14 mouse cellular contexts compared by ENCODE assay signal in genomic region chr4:107717718-107718313, GRCm38 (mm10). TPM values are rescaled to one million over a fixed set of nuclear protein-coding genes. Genes with fewer than 3 reads are reported as not detected.
DNase-seq lines count a peak whose midpoint lies in the region; ATAC-seq lines count a peak whose summit lies in the region.
"Had no signal": no experiment of that assay in that cellular context is flagged by ENCODE, and none has a peak within 500 bp of the region (broad histone marks: within the 10 kb centered on the region; RNA-seq: fewer than 3 reads in every experiment).

No protein-coding gene starts in this region.

- no peak for ATAC-seq in neural tube, embryonic 13.5 days (ENCODE audit: low read depth)
- peak; percentile 68 for ATAC-seq in forebrain, embryonic 15.5 days (replicated peaks)
- ATAC-seq in erythroblast, adult 5-6 weeks (replicated peaks; ENCODE audit: low FRiP score, poor library complexity, severe bottlenecking), result no peak

- 50% methylated on average over 8 of the region's 8 CpGs for WGBS in neural tube, embryonic 13.5 days
- WGBS in forebrain, embryonic 15.5 days, result 21% methylated on average over 8 of the region's 8 CpGs
- 75% methylated on average over 8 of the region's 8 CpGs for WGBS in embryonic facial prominence, embryonic 10.5 days

- H3K27ac ChIP-seq in neural tube, embryonic 13.5 days (replicated peaks), result peak overlapping the region; percentile 57
- peak overlapping the region; percentile 70 for H3K27ac ChIP-seq in forebrain, embryonic 15.5 days (replicated peaks)
- no peak overlapping the region for H3K27ac ChIP-seq in embryonic facial prominence, embryonic 10.5 days (replicated peaks)
- H3K27ac ChIP-seq: limb, embryonic 15.5 days had no signal

- H3K4me2 ChIP-seq in neural tube, embryonic 13.5 days, result no peak overlapping the region
- peak overlapping the region; percentile 16; the same call in 1 of the 2 replicates for H3K4me2 ChIP-seq in forebrain, embryonic 15.5 days (replicated peaks)
- H3K4me2 ChIP-seq: limb, embryonic 15.5 days had no signal

- no peak overlapping the region for H3K4me3 ChIP-seq in neural tube, embryonic 13.5 days
- H3K4me3 ChIP-seq in forebrain, embryonic 15.5 days, result no peak overlapping the region
- H3K4me3 ChIP-seq in embryonic facial prominence, embryonic 10.5 days, result no peak overlapping the region
- H3K4me3 ChIP-seq: limb, embryonic 15.5 days had no signal

- no peaks in the 10 kb centered on the region for H3K9me3 ChIP-seq in neural tube, embryonic 13.5 days
- no peaks in the 10 kb centered on the region for H3K9me3 ChIP-seq in forebrain, embryonic 15.5 days
- no peaks in the 10 kb centered on the region for H3K9me3 ChIP-seq in embryonic facial prominence, embryonic 10.5 days
- H3K9me3 ChIP-seq: limb, embryonic 15.5 days had no signal

- no peaks in the 10 kb centered on the region for H3K36me3 ChIP-seq in neural tube, embryonic 13.5 days
- no peaks in the 10 kb centered on the region for H3K36me3 ChIP-seq in forebrain, embryonic 15.5 days
- no peaks in the 10 kb centered on the region for H3K36me3 ChIP-seq in embryonic facial prominence, embryonic 10.5 days (replicated peaks)
- H3K36me3 ChIP-seq: limb, embryonic 15.5 days had no signal

- no peaks in the 10 kb centered on the region for H3K27me3 ChIP-seq in neural tube, embryonic 13.5 days
- H3K27me3 ChIP-seq in forebrain, embryonic 15.5 days, result no peaks in the 10 kb centered on the region
- no peaks in the 10 kb centered on the region for H3K27me3 ChIP-seq in embryonic facial prominence, embryonic 10.5 days (replicated peaks; ENCODE audit: low read depth, poor library complexity, severe bottlenecking)
- H3K27me3 ChIP-seq: limb, embryonic 15.5 days had no signal

- no peak overlapping the region for H3K9ac ChIP-seq in neural tube, embryonic 13.5 days
- no peak overlapping the region for H3K9ac ChIP-seq in forebrain, embryonic 15.5 days (replicated peaks)
- H3K9ac ChIP-seq: limb, embryonic 15.5 days had no signal

- no peak for DNase-seq in neural tube, embryonic 10.5 days (ENCODE audit: extremely low spot score, low spot score)
- peak; percentile 41 to 81 for DNase-seq in layer of hippocampus, postnatal 14 days (ENCODE audit: low spot score in 2 of 2)
- DNase-seq in right cerebral cortex, postnatal 25 days, result peak; percentile 42
- no peak for DNase-seq in embryonic facial prominence, embryonic 10.5 days (ENCODE audit: low spot score)
- DNase-seq in embryo, embryonic 10 days (ENCODE audit: low spot score), result no peak
- DNase-seq: gastrocnemius, postnatal 25 days; heart, postnatal 14 days; kidney, postnatal 10 days; lung, postnatal 10 days had no signal

- peaks cover 24% of the 10 kb centered on the region for H3K4me1 ChIP-seq in neural tube, embryonic 13.5 days (replicated peaks)
- H3K4me1 ChIP-seq in forebrain, embryonic 15.5 days, result peaks cover 27% of the 10 kb centered on the region
- H3K4me1 ChIP-seq in embryonic facial prominence, embryonic 10.5 days, result peaks cover 8% of the 10 kb centered on the region
- H3K4me1 ChIP-seq: limb, embryonic 15.5 days had no signal

RNA-seq across cellular contexts. Expression of gene Dmrtb1, which starts 33.8 kb away (rescaled TPM):
- polyA plus RNA-seq in neural tube, embryonic 13.5 days (2015; fragmentation: Nextera tagmentation; extraction: Ambion mirVana), result 14.5 TPM in 2 replicates
- 18.7 and 20.4 TPM in 2 replicates for polyA plus RNA-seq in forebrain, embryonic 15.5 days (2015; fragmentation: Nextera tagmentation; extraction: Ambion mirVana)
- 1 to 10 TPM; 1.6 to 3.0 TPM for total RNA-seq in layer of hippocampus, postnatal 14 days (2021)
- polyA plus RNA-seq in embryonic facial prominence, embryonic 10.5 days (2016; fragmentation: Nextera tagmentation; extraction: Ambion mirVana), result 2.3 and 3.1 TPM in 2 replicates
- total RNA-seq in erythroblast, adult 5-6 weeks (2015; ENCODE audit: low replicate concordance), result not detected in 2 replicates
- total RNA-seq in erythroblast, adult 5-6 weeks (2017; ENCODE audit: low replicate concordance), result not detected in 2 replicates
- total RNA-seq: gastrocnemius, postnatal 25 days; heart, postnatal 14 days had no signal
- polyA plus RNA-seq: small intestine, adult 2 months had no signal

Comparison
In these comparisons a context has a peak if more than half of its experiments do, and no peak if none do; other contexts are left out.
1. DNase-seq: peak in layer of hippocampus, postnatal 14 days (2 of 2) and right cerebral cortex, postnatal 25 days (single experiment); none in neural tube, embryonic 10.5 days (single experiment), embryonic facial prominence, embryonic 10.5 days (single experiment) and embryo, embryonic 10 days (single experiment).